Mouse (Mus musculus) inflammation-experienced regulatory T-cells, adult 6 months (primary cell): Measurements from ENCODE around the gene H2-Eb1. TPM values are rescaled to one million over a fixed set of nuclear protein-coding genes. Genes with fewer than 3 reads are reported as not detected.

Source experiments
- ATAC-seq: one replicate; pipeline ENCODE4 v1.8.0; 2017
- polyA plus RNA-seq, 3 experiments: library from polyadenylated mRNA; unstranded; fragments of 100-300 nt; shearing (Covaris generic); gene quantifications; one replicate each; pipeline ENCODE4 v1.2.1; 2017

H2-Eb1 gene
- polyA plus RNA-seq, 3 experiments from 2014 or later = 15.0 to 67.6 (median 57.7) TPM

DNA sequence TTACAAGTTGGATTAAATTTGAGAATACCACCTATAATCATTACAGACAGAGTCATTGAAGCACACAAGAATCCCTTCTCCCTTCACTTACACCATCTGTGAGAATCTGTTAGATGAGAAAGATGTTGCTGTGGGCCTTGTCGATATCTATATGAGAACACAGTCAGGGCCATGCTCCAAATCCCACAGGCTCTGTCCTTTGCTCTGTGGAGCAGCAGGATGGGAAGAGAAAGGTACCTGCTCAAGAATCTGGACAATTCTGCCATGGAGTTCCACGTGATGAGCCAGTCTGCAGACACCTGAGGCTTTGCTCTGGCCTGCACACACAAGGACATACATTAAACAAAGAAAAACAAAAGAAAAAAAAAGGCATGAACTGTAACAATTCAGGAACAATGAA, 11.0 kb downstream of the H2-Eb1 start:
- ATAC-seq = no peak

DNA sequence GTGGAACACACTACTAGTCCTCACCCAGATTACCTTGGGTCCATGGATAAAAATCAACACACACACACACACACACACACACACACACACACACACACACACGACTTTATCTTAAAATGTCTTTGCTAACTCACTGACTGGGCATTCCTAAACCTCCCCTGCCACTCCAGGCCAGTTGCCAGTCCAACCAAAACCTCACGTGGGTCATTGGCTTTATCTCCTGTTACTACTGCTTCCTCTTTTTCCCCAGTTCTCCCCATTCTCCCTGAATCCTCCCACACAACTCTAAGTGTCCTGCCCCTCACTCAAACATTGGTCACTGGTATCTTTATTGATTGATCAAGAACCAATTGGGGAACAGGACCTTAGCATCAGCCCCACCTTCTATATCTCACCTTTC, 11.6 kb downstream of the H2-Eb1 start:
- ATAC-seq = no peak

GRCm38 (mm10) chr17:34325436-34325835, 19.8 kb downstream of the H2-Eb1 start, which contains the start of gene H2-Eb2:
Gene H2-Eb2, plus strand, starts transcription at chr17:34325665.
- ATAC-seq = no peak

DNA sequence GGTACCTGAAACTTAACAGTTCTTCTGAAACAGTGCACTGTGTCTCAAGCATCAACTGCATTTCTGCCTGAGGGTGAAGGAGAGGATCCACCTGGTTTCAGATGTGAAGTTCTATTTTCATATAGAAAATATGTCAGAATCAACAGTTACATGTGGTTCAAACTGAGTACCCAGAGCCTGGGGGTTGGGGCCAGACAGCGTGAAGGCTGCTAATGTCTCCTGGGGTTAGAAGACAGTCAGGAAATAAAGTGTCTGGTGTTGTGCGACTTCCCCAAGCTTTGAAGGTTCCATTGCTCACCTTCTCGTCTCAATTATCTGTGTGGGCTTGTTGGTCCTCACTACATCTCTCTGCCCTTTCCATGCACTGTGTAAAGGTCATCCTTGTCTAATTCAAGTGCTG, 20.7 kb downstream of the H2-Eb1 start:
- no peak for ATAC-seq

DNA sequence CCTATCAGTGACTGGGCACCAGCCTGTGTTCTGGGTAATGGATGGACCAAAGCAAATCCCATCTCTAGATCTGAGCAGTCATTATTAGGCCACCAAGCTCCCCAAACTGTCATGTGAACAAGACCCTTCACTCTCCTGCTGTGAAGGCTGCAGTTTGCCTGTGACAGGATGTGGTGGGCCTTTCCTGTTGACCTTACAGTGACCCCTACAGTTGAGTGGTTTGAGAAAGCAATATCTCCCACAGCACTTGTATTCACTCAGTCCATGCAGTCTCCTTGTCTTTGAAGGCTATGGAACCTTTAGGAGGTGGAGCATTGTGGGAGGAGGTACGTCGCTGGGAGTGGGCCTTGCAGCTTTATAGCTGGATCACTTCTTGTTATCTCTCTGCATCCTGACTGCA, 24.1 kb downstream of the H2-Eb1 start:
- peak; percentile 82 for ATAC-seq

DNA sequence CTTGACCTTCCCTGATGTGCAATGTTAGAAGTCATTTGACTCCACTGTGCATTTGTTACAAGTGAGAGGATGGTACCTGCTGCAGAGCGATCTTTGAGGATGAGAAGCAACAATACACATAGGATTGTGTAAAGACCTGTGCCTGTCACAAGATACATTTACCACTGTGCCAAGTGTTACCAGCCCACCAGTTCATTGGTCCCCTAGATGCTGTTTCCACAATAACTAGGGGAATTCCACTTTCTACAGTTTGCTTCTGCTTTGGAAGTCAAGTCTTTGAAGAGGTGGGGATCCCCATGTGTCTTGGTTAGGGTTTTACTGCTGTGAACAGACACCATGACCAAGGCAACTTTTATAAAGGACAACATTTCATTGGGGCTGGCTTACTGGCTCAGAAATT, 25.5 kb downstream of the H2-Eb1 start:
- ATAC-seq = no peak

DNA sequence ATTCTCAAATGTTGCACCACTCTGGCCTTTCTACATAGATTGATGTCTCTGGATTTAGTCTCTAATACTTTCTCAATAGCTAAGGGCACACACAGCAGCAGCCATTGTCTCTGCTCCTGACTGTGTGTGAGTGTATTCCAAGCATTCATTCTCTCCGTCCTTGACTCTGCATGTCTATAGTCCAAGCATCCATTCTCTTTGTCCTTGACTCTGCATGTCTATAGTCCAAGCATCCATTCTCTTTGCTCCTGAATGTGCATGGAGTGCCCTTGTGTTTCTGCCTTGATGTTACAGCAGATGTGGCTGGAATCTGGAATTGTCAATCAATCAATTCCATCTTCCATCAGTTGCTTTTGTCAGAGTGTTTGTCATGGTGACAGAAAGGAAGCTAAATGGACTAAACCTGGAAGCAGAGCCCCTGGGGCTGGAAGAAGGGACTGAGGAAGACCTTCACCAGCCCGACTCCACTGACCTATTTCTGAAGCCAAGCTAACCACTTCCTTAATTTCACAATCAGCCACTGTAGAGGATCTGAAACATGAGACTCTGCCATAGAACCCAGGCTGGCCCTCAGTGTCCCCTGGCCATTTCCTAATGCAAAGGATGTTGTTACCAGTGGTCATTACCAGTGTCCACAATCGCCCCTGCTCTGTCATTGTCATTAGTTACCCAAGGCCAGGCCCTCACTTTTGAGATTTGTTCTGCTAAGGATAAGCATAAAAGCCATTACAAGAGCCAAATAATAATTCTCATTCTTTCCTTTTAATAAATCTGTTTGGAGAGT, 35.1 kb downstream of the H2-Eb1 start:
- no peak for ATAC-seq

- ATAC-seq = no peak
Measured at GRCm38 (mm10) chr17:34344882-34345281, 39.2 kb downstream of the H2-Eb1 start.

- ATAC-seq = no peak
Measured at GRCm38 (mm10) chr17:34345486-34345885, 39.8 kb downstream of the H2-Eb1 start.

DNA sequence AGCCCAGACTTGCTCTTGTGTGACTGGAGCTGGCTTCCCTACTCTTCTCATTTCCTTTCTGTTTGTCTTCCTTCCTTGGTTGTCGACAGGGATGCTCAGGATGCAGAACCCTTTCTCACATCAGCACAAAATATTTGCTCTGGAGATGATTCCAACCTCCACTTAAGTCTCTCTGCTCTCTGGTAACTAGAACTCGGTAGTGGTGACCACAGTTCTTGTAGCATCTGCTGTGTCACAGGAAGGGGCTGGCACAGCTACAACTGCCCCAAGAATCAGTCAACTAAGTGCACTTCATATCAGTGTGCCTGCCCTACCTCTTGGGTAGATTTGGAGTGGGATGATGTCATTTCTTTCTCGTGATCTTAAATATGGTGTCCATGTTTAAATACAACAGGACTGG, 40.4 kb downstream of the H2-Eb1 start:
- ATAC-seq = no peak

- peak; percentile 97 for ATAC-seq
Measured at GRCm38 (mm10) chr17:34347606-34348308, 42.1 kb downstream of the H2-Eb1 start.

- ATAC-seq = no peak
Measured at GRCm38 (mm10) chr17:34349429-34349828, 43.8 kb downstream of the H2-Eb1 start.

GRCm38 (mm10) chr17:34354539-34354938, 48.9 kb downstream of the H2-Eb1 start, which contains the start of gene Btnl2:
Gene Btnl2, plus strand, starts transcription at chr17:34354822.
- ATAC-seq = no peak

- ATAC-seq = peak; percentile 79
Measured at GRCm38 (mm10) chr17:34354940-34355339, 49.3 kb downstream of the H2-Eb1 start.

DNA sequence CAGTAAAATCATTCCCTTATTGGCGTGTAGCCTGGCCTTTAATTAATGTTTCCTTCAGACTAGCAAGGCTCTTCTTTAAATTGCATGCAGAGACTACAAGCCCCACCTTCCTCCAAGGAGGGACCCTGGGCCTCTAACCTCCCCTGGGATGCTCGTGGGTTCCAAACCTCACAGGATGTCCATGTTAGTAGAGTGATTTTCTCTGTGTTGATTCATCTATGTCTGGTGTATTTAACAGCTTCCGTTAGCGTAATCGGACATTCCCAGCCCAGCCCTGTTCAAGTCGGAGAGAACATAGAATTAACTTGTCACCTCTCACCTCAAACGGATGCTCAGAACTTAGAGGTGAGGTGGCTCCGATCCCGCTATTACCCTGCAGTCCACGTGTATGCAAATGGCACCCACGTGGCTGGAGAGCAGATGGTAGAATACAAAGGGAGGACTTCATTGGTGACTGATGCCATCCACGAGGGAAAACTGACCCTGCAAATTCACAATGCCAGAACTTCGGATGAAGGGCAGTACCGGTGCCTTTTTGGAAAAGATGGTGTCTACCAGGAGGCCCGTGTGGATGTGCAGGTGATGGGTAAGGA, 57.4 kb downstream of the H2-Eb1 start:
- ATAC-seq = no peak

- ATAC-seq = no peak
Measured at GRCm38 (mm10) chr17:34363676-34364310, 58.1 kb downstream of the H2-Eb1 start.

GRCm38 (mm10) chr17:34365031-34365430, 59.4 kb downstream of the H2-Eb1 start:
- ATAC-seq = no peak

Other genes with a start within 250 kb of the H2-Eb1 start
- gene H2-Oa, start 213.5 kb upstream of the H2-Eb1 start, polyA plus RNA-seq = 10 to 100 TPM; 14.3 to 81.2 (median 53.9) TPM
- gene H2-DMa, start 186.3 kb upstream of the H2-Eb1 start, polyA plus RNA-seq = 100 to 1,000 TPM in 2 of 3 experiments, 10 to 100 TPM in 1; 75.8 to 241 (median 198) TPM
- 100 to 1,000 TPM; 115 to 154 (median 144) TPM for gene Brd2, start 183.2 kb upstream of the H2-Eb1 start, polyA plus RNA-seq
- gene H2-DMb2, start 162.6 kb upstream of the H2-Eb1 start, polyA plus RNA-seq = 10 to 100 TPM in 2 of 3 experiments, 1 to 10 TPM in 1; 9.2 to 14.4 (median 11.3) TPM
- gene H2-DMb1, start 152.8 kb upstream of the H2-Eb1 start, polyA plus RNA-seq = 1 to 10 TPM; 2.3 to 5.0 (median 4.5) TPM
- gene Tap1, start 118.3 kb upstream of the H2-Eb1 start, polyA plus RNA-seq = 100 to 1,000 TPM; 174 to 216 (median 189) TPM
- gene Psmb9, start 118.1 kb upstream of the H2-Eb1 start, polyA plus RNA-seq = 100 to 1,000 TPM; 330 to 403 (median 338) TPM
- gene Psmb8, start 108.1 kb upstream of the H2-Eb1 start, polyA plus RNA-seq = 1,000 to 10,000 TPM in 2 of 3 experiments, 100 to 1,000 TPM in 1; 835 to 1,025 (median 1,010) TPM
- 100 to 1,000 TPM in 2 of 3 experiments, 10 to 100 TPM in 1; 94.0 to 181 (median 103) TPM for gene Tap2, start 102.3 kb upstream of the H2-Eb1 start, polyA plus RNA-seq
- gene H2-Ob, start 67.0 kb upstream of the H2-Eb1 start, polyA plus RNA-seq = 10 to 100 TPM in 2 of 3 experiments, 1 to 10 TPM in 1; 8.4 to 87.4 (median 63.4) TPM
- 10 to 100 TPM in 2 of 3 experiments, 1 to 10 TPM in 1; 4.3 to 76.2 (median 34.9) TPM for gene H2-Ab1, start 48.2 kb upstream of the H2-Eb1 start, polyA plus RNA-seq
- 10 to 100 TPM in 2 of 3 experiments, 1 to 10 TPM in 1; 9.3 to 75.1 (median 44.7) TPM for gene H2-Aa, start 18.0 kb upstream of the H2-Eb1 start, polyA plus RNA-seq
- gene H2-Eb2, start 19.8 kb downstream of the H2-Eb1 start, polyA plus RNA-seq = under 1 TPM in 2 of 3 experiments, not detected in 1; 0.28 to 0.44 TPM
- not detected for gene Btnl2, start 49.0 kb downstream of the H2-Eb1 start, polyA plus RNA-seq
- not detected for gene Btnl1, start 71.3 kb downstream of the H2-Eb1 start, polyA plus RNA-seq
- 1 to 10 TPM in 1 of 3 experiments, under 1 TPM in 1, not detected in 1; 0.81 to 2.5 TPM for gene BC051142, start 93.0 kb downstream of the H2-Eb1 start, polyA plus RNA-seq
- gene Btnl4, start 171.5 kb downstream of the H2-Eb1 start, polyA plus RNA-seq = not detected
- not detected for gene Btnl6, start 211.5 kb downstream of the H2-Eb1 start, polyA plus RNA-seq